Mouse (Mus musculus): ENCODE measurements around the gene Rd3l. TPM values are rescaled to one million over a fixed set of nuclear protein-coding genes. Genes with fewer than 3 reads are reported as not detected.

Rd3l gene
- total and polyA plus RNA-seq, 3 experiments, result 0.08 TPM; not detected in 2

GRCm38 (mm10) chr12:111971231-111971686 is 9.9 kb downstream of the Rd3l start, which contains the start of gene Tdrd9:
TSS of gene Tdrd9 (plus strand) at chr12:111971559.
- peaks cover 0 to 12% of the 10 kb centered on the region in 2 experiments; a peak in 2 of 4 replicates for H3K36me3 ChIP-seq (ENCODE audit: control insufficient read depth in 1 of 2, insufficient read depth in 2 of 2, low read length in 2 of 2)
- H3K79me2 ChIP-seq (ENCODE audit: control insufficient read depth, insufficient read depth, low read length, poor library complexity), result peaks cover 39% of the 10 kb centered on the region
- peak within 1 kb of the TSS; percentile 80 for H3K27ac ChIP-seq (ENCODE audit: control insufficient read depth, low read depth, low read length)
- H3K4me1 ChIP-seq (ENCODE audit: control insufficient read depth in 1 of 2, insufficient read depth in 2 of 2, low read length in 2 of 2), result peaks cover 5 to 8% of the 10 kb centered on the region in 2 experiments; a peak in 2 of 4 replicates
- H3K9ac ChIP-seq (ENCODE audit: control insufficient read depth, low read depth, low read length, poor library complexity, severe bottlenecking), result peak within 1 kb of the TSS; percentile 74
- DNase-seq (ENCODE audit: low read depth, low spot score), result peak; percentile 99
- peak within 1 kb of the TSS; percentile 46 to 65 for H3K4me3 ChIP-seq (ENCODE audit: control insufficient read depth in 1 of 2, insufficient read depth in 1 of 2, low read depth in 2 of 2, low read length in 2 of 2)
- no peaks in the 10 kb centered on the region for H3K9me3 ChIP-seq (replicated peaks; ENCODE audit: insufficient read depth, low read length)
- H3K27me3 ChIP-seq (ENCODE audit: control insufficient read depth in 1 of 2, insufficient read depth in 2 of 2, low read length in 2 of 2), result no peaks in the 10 kb centered on the region
- TF ChIP-seq HCFC1 (IDR thresholded peaks at IDR 0.05; ENCODE audit: low read depth, low read length) (peak; percentile 75), GABPA (IDR thresholded peaks at IDR 0.05; ENCODE audit: low read depth, low read length) (no peak), ZNF384 (IDR thresholded peaks at IDR 0.05; ENCODE audit: low read depth, low read length) (no peak), TCF12 (IDR thresholded peaks at IDR 0.05; ENCODE audit: low read depth, low read length) (peak; percentile 88), NRF1 (IDR thresholded peaks at IDR 0.05; ENCODE audit: insufficient read depth, low read depth, low read length, poor library complexity, severe bottlenecking) (peak; percentile 94), CTCF (IDR thresholded peaks at IDR 0.05 in 2 of 3, conservative IDR thresholded peaks at IDR 0.05 in 1 of 3; ENCODE audit: control insufficient read depth in 1 of 3, insufficient read depth in 1 of 3, low read depth in 2 of 3, low read length in 3 of 3, poor library complexity in 1 of 3, severe bottlenecking in 1 of 3) (no peak), BHLHE40 (IDR thresholded peaks at IDR 0.05; ENCODE audit: borderline replicate concordance, low read depth, low read length) (peak; percentile 100), MXI1 (IDR thresholded peaks at IDR 0.05; ENCODE audit: low read depth, low read length) (peak; percentile 97), NELFE (IDR thresholded peaks at IDR 0.05; ENCODE audit: low read depth, low read length) (peak; percentile 95), USF1 (IDR thresholded peaks at IDR 0.05; ENCODE audit: low read depth, low read length) (peak; percentile 97), KAT2A (conservative IDR thresholded peaks at IDR 0.05; ENCODE audit: low read depth, low read length) (no peak), MAFK (IDR thresholded peaks at IDR 0.05; ENCODE audit: borderline replicate concordance, low read depth, low read length) (no peak), SIN3A (IDR thresholded peaks at IDR 0.05; ENCODE audit: low read length) (peak; percentile 98), TBP (IDR thresholded peaks at IDR 0.05; ENCODE audit: low read depth, low read length) (peak; percentile 88), JUND (IDR thresholded peaks at IDR 0.05; ENCODE audit: low read depth, low read length) (no peak), EP300 (IDR thresholded peaks at IDR 0.05; ENCODE audit: low read depth in 1 of 2, low read length in 2 of 2) (peak; percentile 64 to 89), SMC3 (IDR thresholded peaks at IDR 0.05; ENCODE audit: low read depth, low read length) (no peak), USF2 (IDR thresholded peaks at IDR 0.05; ENCODE audit: borderline replicate concordance in 1 of 2, insufficient read depth in 1 of 2, low read depth in 1 of 2, low read length in 2 of 2) (peak; percentile 62 to 96; a peak in 3 of 4 replicates), MYC (IDR thresholded peaks at IDR 0.05; ENCODE audit: low read depth, low read length) (peak; percentile 100), RCOR1 (IDR thresholded peaks at IDR 0.05; ENCODE audit: low read depth, low read length) (peak; percentile 74), MAX (IDR thresholded peaks at IDR 0.05; ENCODE audit: low read length) (peak; percentile 100), UBTF (IDR thresholded peaks at IDR 0.05; ENCODE audit: borderline replicate concordance, insufficient read depth, low read depth, low read length) (no peak; the same call in 1 of the 2 replicates), POLR2A (IDR thresholded peaks at IDR 0.05; ENCODE audit: control insufficient read depth in 1 of 2, insufficient read depth in 1 of 2, low read depth in 1 of 2, low read length in 2 of 2, poor library complexity in 1 of 2) (peak; percentile 91 to 96), POLR2AphosphoS2 (IDR thresholded peaks at IDR 0.05; ENCODE audit: low read length) (0 out of 2 replicates have a peak, but pooled peaks have one; percentile 63), MEF2A (IDR thresholded peaks at IDR 0.05; ENCODE audit: extremely low read depth, insufficient replicate concordance, low read depth, low read length, poor library complexity, severe bottlenecking) (no peak), CHD2 (IDR thresholded peaks at IDR 0.05; ENCODE audit: low read length) (no peak; the same call in 1 of the 2 replicates), ZMIZ1 (IDR thresholded peaks at IDR 0.05; ENCODE audit: low read depth, low read length) (peak; percentile 95), ELF1 (IDR thresholded peaks at IDR 0.05; ENCODE audit: low read depth, low read length) (no peak; the same call in 1 of the 2 replicates), ZC3H11A (IDR thresholded peaks at IDR 0.05; ENCODE audit: low read depth, low read length) (no peak), POLR2AphosphoS5 (IDR thresholded peaks at IDR 0.05; ENCODE audit: borderline replicate concordance, low read depth, low read length) (peak; percentile 85; the same call in 1 of the 2 replicates), MAZ (IDR thresholded peaks at IDR 0.05; ENCODE audit: low read depth, low read length) (peak; percentile 64; the same call in 1 of the 2 replicates), ZKSCAN1 (IDR thresholded peaks at IDR 0.05; ENCODE audit: low read depth, low read length) (no peak), ETS1 (IDR thresholded peaks at IDR 0.05; ENCODE audit: low read depth, low read length) (peak; percentile 99), E2F4 (IDR thresholded peaks at IDR 0.05; ENCODE audit: borderline replicate concordance, low read depth, low read length) (no peak), CHD1 (IDR thresholded peaks at IDR 0.05; ENCODE audit: low read depth, low read length) (no peak), TAL1 (IDR thresholded peaks at IDR 0.05; ENCODE audit: low read length) (peak; percentile 70), RAD21 (IDR thresholded peaks at IDR 0.05; ENCODE audit: low read depth, low read length) (no peak)
